Mouse (Mus musculus) kidney, postnatal 36 days (tissue): ENCODE results near the gene Wdr26.

Experiments used
- DNase-seq, 2 experiments: peaks; one replicate each; pipeline ENCODE4 v3.0.0; 2021 to 2022; ENCODE audit warnings: mixed read lengths in 2 of 2

Wdr26 gene

GRCm38 (mm10) chr1:181237332-181237731 lies 25.5 kb upstream of the Wdr26 start:
- DNase-seq: no peak

- DNase-seq: peak; percentile 36 to 51
Measured at GRCm38 (mm10) chr1:181234326-181235035, 22.7 kb upstream of the Wdr26 start.

DNA sequence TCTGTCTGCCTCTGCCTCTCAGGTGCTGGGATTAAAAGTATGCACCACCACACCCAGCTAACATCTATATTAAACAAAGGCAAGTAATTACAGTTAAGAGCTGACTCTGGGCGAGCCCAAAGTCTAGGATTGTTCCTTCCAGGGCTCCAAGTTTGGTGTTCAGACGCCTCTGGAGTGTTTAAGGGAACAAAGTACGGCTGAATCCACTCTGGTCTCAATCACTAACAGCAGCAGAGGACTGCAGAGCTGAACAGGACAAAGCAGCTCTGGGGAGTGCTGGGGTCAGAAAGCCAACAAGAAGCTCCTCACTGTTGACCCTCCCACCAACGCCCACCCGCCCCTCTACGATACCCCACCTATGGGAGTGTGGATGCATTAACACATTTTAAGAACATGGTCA lies 21.9 kb upstream of the Wdr26 start:
- peak in 1 of 2 experiments; percentile 15 for DNase-seq

- peak; percentile 89 to 92 for DNase-seq
Measured at GRCm38 (mm10) chr1:181232307-181233027, 20.7 kb upstream of the Wdr26 start.

- DNase-seq: no peak
Measured at GRCm38 (mm10) chr1:181231821-181232220, 20.0 kb upstream of the Wdr26 start.

GRCm38 (mm10) chr1:181231262-181231661 lies 19.5 kb upstream of the Wdr26 start:
- DNase-seq: no peak

DNA sequence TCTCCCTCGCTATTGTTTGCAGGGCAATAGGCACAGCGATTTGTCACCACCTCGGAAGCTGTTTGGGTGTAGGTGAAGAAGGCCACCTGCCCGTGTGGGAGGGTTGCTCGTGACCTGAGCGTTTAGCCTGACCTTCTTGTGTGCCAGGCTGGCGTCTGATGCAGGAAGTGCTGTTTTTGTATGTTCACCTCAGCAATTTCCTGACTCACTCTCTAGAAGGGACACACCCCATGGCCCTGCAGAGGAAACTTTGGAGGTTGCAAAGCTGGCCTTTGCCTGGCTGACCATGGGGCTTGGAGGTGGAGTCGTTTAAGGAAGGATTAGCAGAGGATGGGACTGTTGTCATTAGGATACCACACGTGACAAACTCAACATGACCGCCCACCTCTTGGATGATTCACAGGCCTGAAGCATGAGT lies 18.9 kb upstream of the Wdr26 start:
- peak; percentile 34 to 43 for DNase-seq

DNA sequence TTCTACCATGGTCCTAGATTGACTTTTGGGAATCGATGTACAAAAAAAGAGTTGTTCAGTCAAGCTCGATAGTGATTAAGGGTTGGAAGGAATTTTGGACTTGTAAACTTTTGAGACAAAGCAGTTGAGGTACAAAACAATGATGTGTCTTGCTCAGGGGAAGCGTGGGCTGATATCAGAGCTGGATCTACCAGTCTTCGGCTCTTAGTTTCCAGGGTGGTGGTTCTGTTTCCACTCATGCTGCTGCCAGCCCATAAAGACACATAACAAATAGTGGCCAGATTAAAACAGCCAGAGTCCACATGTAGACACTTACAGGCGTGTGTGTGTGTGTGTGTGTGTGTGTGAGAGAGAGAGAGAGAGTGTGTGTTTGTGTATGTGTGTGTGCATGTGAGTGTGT lies 17.2 kb upstream of the Wdr26 start:
- DNase-seq: no peak

GRCm38 (mm10) chr1:181228591-181228990 lies 16.8 kb upstream of the Wdr26 start:
- no peak for DNase-seq

DNA sequence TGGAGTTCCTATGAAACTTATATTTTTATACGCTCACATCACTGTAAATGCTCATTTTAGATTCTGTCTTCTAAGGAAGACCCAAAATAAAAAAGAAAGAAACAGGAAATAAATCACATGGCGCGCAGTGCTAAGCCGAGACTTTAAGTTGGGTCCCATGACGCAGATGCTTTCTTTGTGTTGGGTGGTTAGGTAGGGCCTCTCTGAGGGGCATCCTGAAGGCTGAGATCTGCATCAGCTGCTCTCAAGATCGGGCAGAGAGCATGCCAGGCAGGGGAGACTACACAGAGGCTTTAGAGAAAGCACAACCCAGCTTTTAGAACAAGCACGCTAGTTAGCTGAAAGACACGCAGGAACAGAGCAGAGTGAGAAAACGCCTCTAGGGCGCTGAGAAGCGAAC lies 16.0 kb upstream of the Wdr26 start:
- no peak for DNase-seq

- peak; percentile 28 to 31 for DNase-seq
Measured at GRCm38 (mm10) chr1:181226850-181227249, 15.0 kb upstream of the Wdr26 start.

GRCm38 (mm10) chr1:181225281-181225680 lies 13.5 kb upstream of the Wdr26 start:
- DNase-seq: no peak

- no peak for DNase-seq
Measured at GRCm38 (mm10) chr1:181222041-181222440, 10.2 kb upstream of the Wdr26 start.

- DNase-seq: no peak
Measured at GRCm38 (mm10) chr1:181216315-181216714, 4.5 kb upstream of the Wdr26 start.

DNA sequence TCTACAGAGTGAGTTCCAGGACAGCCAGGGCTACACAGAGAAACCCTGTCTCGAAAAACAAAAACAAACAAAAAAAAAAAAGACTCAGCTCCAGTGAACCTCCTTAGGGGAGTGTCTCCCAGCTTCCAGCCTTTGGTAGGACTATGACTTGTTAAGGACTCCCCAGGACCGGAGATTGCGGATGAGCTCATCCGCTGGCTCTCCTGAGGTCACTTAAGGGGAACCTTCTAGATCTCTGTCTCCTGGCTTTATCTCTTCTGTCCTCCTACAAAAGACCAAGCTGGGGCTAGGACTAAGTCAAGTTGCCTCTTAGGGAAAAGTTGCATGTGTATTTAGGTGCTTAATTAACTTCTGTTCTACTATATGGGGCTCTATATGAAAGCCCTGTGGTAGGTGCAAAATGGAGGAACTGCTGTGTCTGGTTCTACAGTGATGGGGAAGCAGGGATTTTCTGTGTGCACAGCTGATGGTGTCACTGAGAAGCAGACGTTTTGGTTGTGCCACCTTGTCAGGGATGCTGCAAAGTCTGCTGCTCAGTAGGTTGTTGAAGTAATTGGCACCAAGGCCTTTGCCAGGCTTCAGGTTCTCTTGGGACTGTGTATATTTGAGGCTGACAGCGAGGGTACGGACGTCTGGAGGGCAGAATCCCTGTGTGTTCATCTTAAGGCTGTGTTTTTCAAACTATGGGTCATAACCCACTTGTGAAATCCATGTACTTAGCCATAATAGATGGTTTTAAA lies 2.7 kb upstream of the Wdr26 start:
- no peak for DNase-seq

- peak in 1 of 2 experiments; percentile 54 for DNase-seq
Measured at GRCm38 (mm10) chr1:181211403-181211919, 340 bp downstream of the Wdr26 start.

- peak; percentile 41 to 66 for DNase-seq
Measured at GRCm38 (mm10) chr1:181210601-181211402, 999 bp downstream of the Wdr26 start.

DNA sequence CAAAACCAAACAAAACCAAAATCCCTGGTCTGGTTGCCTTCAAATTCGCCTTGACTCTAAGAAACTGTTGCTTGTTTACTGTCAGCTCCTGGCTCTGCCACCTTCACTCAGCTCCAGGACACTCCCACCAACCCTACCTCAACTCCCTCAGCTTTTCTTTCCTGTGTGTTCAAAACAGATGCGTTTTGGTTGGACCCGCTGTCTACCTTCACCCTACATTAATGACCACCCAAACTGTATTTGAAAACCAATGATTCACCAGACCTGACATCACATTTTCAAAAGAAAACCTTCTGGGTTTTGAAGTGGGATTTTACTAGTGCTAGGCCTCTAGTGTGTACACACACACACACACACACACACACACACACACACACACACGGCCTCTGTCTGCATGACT lies 1.7 kb downstream of the Wdr26 start:
- no peak for DNase-seq

DNA sequence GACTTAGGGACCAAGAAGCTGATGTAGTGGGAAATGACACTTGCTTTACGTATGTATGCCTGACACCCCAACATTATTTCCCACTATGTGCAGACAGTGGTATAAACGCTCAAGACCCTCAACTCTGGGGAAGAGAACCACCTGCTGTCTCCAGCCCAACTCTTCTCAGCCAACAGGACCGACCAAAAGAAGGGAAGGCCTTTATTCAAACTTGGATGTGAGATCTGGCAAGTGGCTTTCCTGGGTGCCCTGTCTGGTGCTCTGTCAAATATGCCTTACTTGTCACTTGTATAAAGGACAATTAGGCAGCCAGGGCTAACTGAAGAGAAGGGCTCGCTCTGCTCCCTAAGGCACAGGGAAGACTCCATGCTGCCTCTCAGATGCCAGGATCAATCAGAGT lies 12.4 kb downstream of the Wdr26 start:
- DNase-seq: no peak

DNA sequence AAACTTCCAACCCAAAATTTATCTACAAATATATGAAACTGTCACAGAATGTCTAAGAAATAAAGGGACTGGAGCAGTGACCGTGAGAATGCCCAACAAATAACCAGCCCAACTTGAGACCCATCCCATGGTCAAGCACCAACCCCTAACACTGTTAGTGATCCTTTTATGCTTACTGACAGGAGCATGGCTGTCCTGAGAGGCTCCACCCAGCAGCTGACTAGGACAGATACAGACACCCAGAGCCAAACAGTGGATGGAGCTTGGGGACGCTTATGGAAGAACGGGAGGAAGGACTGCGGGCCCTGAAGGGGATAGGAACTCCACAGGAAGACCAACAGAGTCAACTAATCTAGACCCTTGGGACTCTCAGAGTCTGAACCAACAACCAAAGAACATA lies 22.9 kb downstream of the Wdr26 start:
- DNase-seq: no peak

GRCm38 (mm10) chr1:181170210-181170609 lies 41.6 kb downstream of the Wdr26 start:
- peak in 1 of 2 experiments; percentile 11 for DNase-seq

DNA sequence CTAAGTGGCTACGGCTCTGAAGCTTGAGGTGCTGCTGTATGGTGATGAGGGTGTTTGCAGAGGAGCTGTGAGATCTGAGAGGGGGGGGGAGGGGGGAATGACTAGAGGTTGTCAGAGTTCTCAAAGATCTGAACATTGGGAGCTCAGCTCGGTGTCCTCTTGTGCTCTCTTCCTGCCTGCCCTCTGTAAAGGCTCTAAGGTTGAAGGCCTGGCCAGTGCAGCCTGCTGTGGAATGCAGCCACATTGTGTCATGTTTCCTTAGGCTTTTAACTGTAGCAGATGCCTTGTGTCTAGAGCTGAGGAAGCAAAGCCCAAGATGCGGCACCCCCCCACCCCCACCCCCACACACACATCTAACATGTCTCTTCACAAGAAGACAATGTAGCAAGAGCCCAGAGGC lies 43.4 kb downstream of the Wdr26 start:
- no peak for DNase-seq

GRCm38 (mm10) chr1:181167816-181168215 lies 44.0 kb downstream of the Wdr26 start:
- no peak for DNase-seq
